Mouse (Mus musculus): ENCODE results near the gene Lrrc25.
"Not testable (repeated sequence)": the region's sequence is repeated elsewhere in the genome, so short reads cannot be mapped to it uniquely, and the experiment has no call there.

Lrrc25 gene

GRCm38 (mm10) chr8:70615894-70616293 is at the start of gene Lrrc25:
Gene Lrrc25, plus strand, starts transcription at chr8:70616155.
- no peak for DNase-seq (ENCODE audit: low spot score)

- DNase-seq (ENCODE audit: low spot score): no peak
These were observed 45.6 kb upstream of the Lrrc25 start for GRCm38 (mm10) chr8:70570360-70570759.

GRCm38 (mm10) chr8:70570990-70571389 is 45.0 kb upstream of the Lrrc25 start:
- no peak for DNase-seq (ENCODE audit: low spot score)

GRCm38 (mm10) chr8:70574302-70574701 is 41.7 kb upstream of the Lrrc25 start:
- DNase-seq (ENCODE audit: low spot score): no peak

DNA sequence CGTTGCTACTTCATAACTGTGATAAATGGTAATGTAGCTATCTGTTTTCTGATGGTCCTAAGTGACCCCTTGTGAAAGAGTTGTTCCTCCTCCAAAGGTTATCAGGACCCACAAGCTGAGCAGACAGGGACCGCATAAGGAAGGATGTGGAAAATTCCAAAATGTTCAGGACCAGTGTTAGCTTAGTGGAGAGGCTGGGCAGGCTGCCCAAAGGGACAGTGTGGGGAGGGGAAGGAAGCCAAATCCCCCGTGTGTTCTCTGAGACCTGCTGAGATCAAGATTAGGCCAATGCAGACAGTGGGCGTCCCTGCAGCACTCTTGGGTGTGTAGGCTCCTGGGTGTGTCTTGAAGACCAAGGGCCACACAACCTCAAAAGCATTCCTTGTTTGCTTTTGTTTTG is 41.0 kb upstream of the Lrrc25 start:
- no peak for DNase-seq (ENCODE audit: low spot score)

- DNase-seq (ENCODE audit: low spot score): no peak
These were observed 38.7 kb upstream of the Lrrc25 start for GRCm38 (mm10) chr8:70577207-70577606.

- DNase-seq (ENCODE audit: low spot score): peak; percentile 62
These were observed 32.2 kb upstream of the Lrrc25 start for GRCm38 (mm10) chr8:70583476-70584387.

GRCm38 (mm10) chr8:70584606-70585257 is 31.2 kb upstream of the Lrrc25 start:
- DNase-seq (ENCODE audit: low spot score): no peak

GRCm38 (mm10) chr8:70585258-70585652 is 30.7 kb upstream of the Lrrc25 start:
- peak; percentile 88 for DNase-seq (ENCODE audit: low spot score)

DNA sequence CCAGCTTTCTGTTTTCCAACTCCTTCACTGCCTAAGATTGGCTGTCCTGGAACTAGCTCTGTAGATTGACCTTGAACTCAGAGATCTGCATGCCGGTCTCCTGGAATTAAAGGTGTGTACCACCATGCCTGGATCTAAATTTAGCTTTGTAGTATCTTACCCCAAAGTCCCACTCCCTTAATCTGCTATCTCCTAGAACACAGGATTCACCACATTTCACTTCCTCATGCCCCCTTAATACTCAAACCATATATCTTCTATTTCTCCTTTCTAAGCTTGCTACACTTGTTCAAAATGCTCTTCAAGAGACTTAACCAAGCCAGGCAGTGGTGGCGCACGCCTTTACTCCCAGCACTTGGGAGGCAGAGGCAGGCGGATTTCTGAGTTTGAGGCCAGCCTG is 28.0 kb upstream of the Lrrc25 start:
- DNase-seq (ENCODE audit: low spot score): not testable (repeated sequence)

- DNase-seq (ENCODE audit: low spot score): no peak
These were observed 24.4 kb upstream of the Lrrc25 start for GRCm38 (mm10) chr8:70591569-70591968.

GRCm38 (mm10) chr8:70593173-70593572 is 22.8 kb upstream of the Lrrc25 start:
- DNase-seq (ENCODE audit: low spot score): no peak

- DNase-seq (ENCODE audit: low spot score): peak; percentile 72
These were observed 21.9 kb upstream of the Lrrc25 start, which contains the start of gene Isyna1 for GRCm38 (mm10) chr8:70593961-70594609. Gene Isyna1, plus strand, starts transcription at chr8:70594373.

GRCm38 (mm10) chr8:70594621-70595564 is 21.1 kb upstream of the Lrrc25 start:
- no peak for DNase-seq (ENCODE audit: low spot score)

- no peak for DNase-seq (ENCODE audit: low spot score)
These were observed 20.1 kb upstream of the Lrrc25 start for GRCm38 (mm10) chr8:70595811-70596210.

- no peak for DNase-seq (ENCODE audit: low spot score)
These were observed 19.7 kb upstream of the Lrrc25 start for GRCm38 (mm10) chr8:70596216-70596615.

DNA sequence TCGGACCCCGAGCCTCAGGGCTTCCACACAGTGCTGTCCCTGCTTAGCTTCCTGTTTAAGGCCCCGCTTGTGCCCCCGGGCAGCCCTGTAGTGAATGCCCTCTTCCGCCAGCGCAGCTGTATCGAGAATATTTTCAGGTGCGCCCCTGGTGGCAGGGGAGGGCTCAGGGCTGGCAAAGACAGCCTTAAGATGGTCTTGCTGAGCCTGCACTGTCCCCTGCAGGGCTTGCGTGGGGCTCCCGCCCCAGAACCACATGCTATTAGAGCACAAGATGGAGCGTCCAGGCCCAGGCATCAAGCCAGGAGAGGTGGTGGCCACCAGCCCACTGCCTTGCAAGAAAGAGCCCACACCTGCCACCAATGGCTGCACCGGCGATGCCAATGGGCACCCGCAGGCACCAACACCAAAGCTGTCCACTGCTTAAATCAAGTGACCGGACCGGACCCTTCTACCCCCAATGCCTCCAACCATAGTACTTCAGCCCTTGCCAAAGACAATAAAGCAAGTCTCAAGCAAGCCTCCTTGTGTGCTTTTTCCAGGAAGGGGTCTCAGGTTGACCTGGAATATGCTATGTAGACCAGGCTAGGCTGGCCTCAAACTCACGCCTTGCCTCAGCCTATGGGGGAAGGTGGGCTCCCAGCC is 19.1 kb upstream of the Lrrc25 start:
- no peak for DNase-seq (ENCODE audit: low spot score)

- DNase-seq (ENCODE audit: low spot score): no peak
These were observed 18.3 kb upstream of the Lrrc25 start for GRCm38 (mm10) chr8:70597417-70598272.

DNA sequence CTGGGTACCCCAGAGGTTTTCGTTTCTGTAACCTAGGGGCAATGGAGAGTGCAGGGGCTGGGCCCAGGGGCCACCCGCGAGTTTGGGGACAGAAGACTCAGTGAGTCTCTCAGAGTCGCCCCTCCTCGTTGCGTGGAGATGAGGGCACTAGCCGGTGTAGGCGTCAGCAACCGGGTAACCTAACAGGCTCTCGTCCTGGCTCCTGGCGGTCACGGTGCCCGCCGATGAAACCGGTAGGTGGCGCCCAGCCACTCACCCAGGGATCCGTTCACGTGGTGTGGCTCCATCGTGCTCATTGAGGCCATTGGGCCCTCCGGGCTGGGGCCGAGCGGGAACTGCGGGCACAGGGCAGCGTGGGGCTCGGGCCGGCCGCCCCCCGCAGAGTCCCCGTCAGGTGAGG is 17.7 kb upstream of the Lrrc25 start:
- peak; percentile 88 for DNase-seq (ENCODE audit: low spot score)

- no peak for DNase-seq (ENCODE audit: low spot score)
These were observed 17.2 kb upstream of the Lrrc25 start for GRCm38 (mm10) chr8:70598722-70599121.
